Mouse (Mus musculus) ES-E14 (cell line): ENCODE results near the gene Map7d1.

ENCODE experiments used
- CHD2 ChIP-seq: IDR thresholded peaks from 2 replicates; pipeline ENCODE4 v1.6.1; 2014; ENCODE audit warnings: mild to moderate bottlenecking, low read depth, low read length, inconsistent platforms
- HCFC1 ChIP-seq: IDR thresholded peaks from 2 replicates; pipeline ENCODE4 v1.6.1; 2012; ENCODE audit warnings: low read length, inconsistent platforms, borderline replicate concordance; ENCODE audit not compliant: insufficient read depth
- MAFK ChIP-seq: IDR thresholded peaks from 2 replicates; pipeline ENCODE4 v1.6.1; 2014; ENCODE audit warnings: mild to moderate bottlenecking, low read depth, low read length, inconsistent platforms; ENCODE audit not compliant: insufficient read depth
- ZC3H11A ChIP-seq: IDR thresholded peaks from 2 replicates; pipeline ENCODE4 v1.6.1; 2012; ENCODE audit warnings: low read depth, mild to moderate bottlenecking, inconsistent platforms, low read length, borderline replicate concordance
- ZNF384 ChIP-seq: IDR thresholded peaks from 2 replicates; pipeline ENCODE4 v1.6.1; 2012; ENCODE audit warnings: low read depth, low read length, inconsistent platforms

- TF ChIP-seq MAFK (0 out of 2 replicates have a peak, but pooled peaks have one; percentile 2), CHD2 (no peak), HCFC1 (no peak), ZC3H11A (no peak), ZNF384 (no peak)
Measured at GRCm38 (mm10) chr4:126222631-126223030, 33.5 kb downstream of the Map7d1 start.
